Mouse (Mus musculus) intestine, embryonic 16.5 days (tissue): ENCODE results near the gene Rsbn1l. TPM values are rescaled to one million over a fixed set of nuclear protein-coding genes. Genes with fewer than 3 reads are reported as not detected.

ENCODE experiments used
- ATAC-seq: fragments of 200-750 bp; cut with Nextera tagmentation; 2 replicates; pipeline ENCODE4 v1.8.0; 2017; ENCODE audit warnings: moderate TSS enrichment, moderate library complexity
- H3K27ac ChIP-seq: fragments of 300-500 bp; sonication (generic); 2 replicates; pipeline ENCODE4 v1.5.1; 2014; ENCODE audit warnings: mild to moderate bottlenecking, low read length
- H3K27me3 ChIP-seq: fragments of 300-500 bp; sonication (generic); replicated peaks from 2 replicates; pipeline ENCODE4 v1.6.1; 2014; ENCODE audit warnings: low read length, control low read depth, mixed read lengths; ENCODE audit not compliant: control insufficient read depth, insufficient read depth
- H3K36me3 ChIP-seq: fragments of 300-500 bp; sonication (generic); 2 replicates; pipeline ENCODE4 v1.6.1; 2014; ENCODE audit warnings: low read length, control low read depth; ENCODE audit not compliant: control insufficient read depth, insufficient read depth
- H3K4me1 ChIP-seq: fragments of 300-500 bp; sonication (generic); 2 replicates; pipeline ENCODE4 v1.6.1; 2014; ENCODE audit warnings: low read length, control low read depth, mixed read lengths; ENCODE audit not compliant: control insufficient read depth, insufficient read depth
- H3K4me2 ChIP-seq: fragments of 300-500 bp; sonication (generic); 2 replicates; pipeline ENCODE4 v1.6.1; 2014; ENCODE audit warnings: low read depth, low read length, control low read depth
- H3K4me3 ChIP-seq: fragments of 300-500 bp; sonication (generic); 2 replicates; pipeline ENCODE4 v1.5.1; 2014; ENCODE audit warnings: mild to moderate bottlenecking, low read length
- H3K9ac ChIP-seq: fragments of 300-500 bp; sonication (generic); 2 replicates; pipeline ENCODE4 v1.6.1; 2014; ENCODE audit warnings: low read depth, low read length
- H3K9me3 ChIP-seq: fragments of 300-500 bp; sonication (generic); 2 replicates; pipeline ENCODE4 v1.6.1; 2016; ENCODE audit warnings: low read length, control low read depth; ENCODE audit not compliant: control insufficient read depth
- WGBS: fragments of 180-500 bp; shearing (Covaris S2); extraction: QIAGEN DNeasy Blood & Tissue Kit; methylation state at CpG from one replicate; pipeline ENCODE4 v1.1.7; 2014; 5-methylcytosine and 5-hydroxymethylcytosine counted together
- polyA plus RNA-seq: library from polyadenylated mRNA; unstranded; fragments of >200 nt; fragmentation: Nextera tagmentation; extraction: Ambion mirVana; gene quantifications from 2 replicates; pipeline ENCODE4 v1.2.1, GENCODE M21; 2015

Rsbn1l gene
- polyA plus RNA-seq, 1 experiment from 2014 or later, result 3.0 TPM

- Histone ChIP-seq H3K4me2 (no peak overlapping the region), H3K9me3 (no peaks in the 10 kb centered on the region), H3K27me3 (no peaks in the 10 kb centered on the region), H3K4me1 (no peaks in the 10 kb centered on the region), H3K4me3 (no peak overlapping the region), H3K9ac (no peak overlapping the region), H3K27ac (no peak overlapping the region), H3K36me3 (no peaks in the 10 kb centered on the region)
- no peak for ATAC-seq
- 31% methylated on average over 6 of the region's 7 CpGs for WGBS
Observed at GRCm38 (mm10) chr5:20973999-20974398, 17.8 kb upstream of the Rsbn1l start.

DNA sequence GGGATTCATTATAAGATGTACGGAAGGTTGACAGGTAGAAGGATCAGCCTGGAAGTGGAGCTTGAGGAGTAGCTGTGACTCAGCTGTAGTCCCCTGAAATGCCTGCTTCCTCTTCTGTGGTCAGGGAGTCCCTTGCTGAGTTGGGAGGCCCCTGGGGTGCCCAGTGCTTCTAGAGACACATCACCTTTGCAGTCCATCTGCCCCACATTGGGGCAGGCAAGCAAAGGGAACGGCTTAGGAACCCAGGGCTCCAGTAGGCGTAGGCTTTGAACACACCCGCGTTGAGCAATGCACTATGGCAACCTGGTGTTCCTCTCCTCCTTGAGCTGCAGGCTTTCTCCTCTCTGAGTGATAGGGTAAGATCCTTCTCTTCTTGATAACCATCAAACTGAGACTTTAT is 16.9 kb upstream of the Rsbn1l start:
- no peaks in the 10 kb centered on the region for H3K4me1 ChIP-seq
- H3K27me3 ChIP-seq, result no peaks in the 10 kb centered on the region
- H3K36me3 ChIP-seq, result no peaks in the 10 kb centered on the region
- no peak overlapping the region for H3K4me3 ChIP-seq
- WGBS, result 69% methylated on average over 5 of the region's 5 CpGs
- H3K4me2 ChIP-seq, result no peak overlapping the region
- ATAC-seq, result no peak
- no peak overlapping the region for H3K9ac ChIP-seq
- no peaks in the 10 kb centered on the region for H3K9me3 ChIP-seq
- no peak overlapping the region for H3K27ac ChIP-seq

- no peak overlapping the region for H3K4me3 ChIP-seq
- no peak for ATAC-seq
- H3K9ac ChIP-seq, result no peak overlapping the region
- no peaks in the 10 kb centered on the region for H3K4me1 ChIP-seq
- H3K9me3 ChIP-seq, result no peaks in the 10 kb centered on the region
- no peaks in the 10 kb centered on the region for H3K36me3 ChIP-seq
- no peaks in the 10 kb centered on the region for H3K27me3 ChIP-seq
- no peak overlapping the region for H3K27ac ChIP-seq
- WGBS, result 60% methylated on average over 9 of the region's 9 CpGs
- H3K4me2 ChIP-seq, result no peak overlapping the region
Observed at GRCm38 (mm10) chr5:20968963-20969362, 12.8 kb upstream of the Rsbn1l start.

- no peaks in the 10 kb centered on the region for H3K36me3 ChIP-seq
- no peak for ATAC-seq
- H3K4me3 ChIP-seq, result no peak overlapping the region
- H3K9ac ChIP-seq, result no peak overlapping the region
- H3K9me3 ChIP-seq, result no peaks in the 10 kb centered on the region
- no peak overlapping the region for H3K4me2 ChIP-seq
- H3K27me3 ChIP-seq, result no peaks in the 10 kb centered on the region
- no peak overlapping the region for H3K27ac ChIP-seq
- no peaks in the 10 kb centered on the region for H3K4me1 ChIP-seq
- 68% methylated on average over 9 of the region's 9 CpGs for whole genome bisulfite sequencing
Observed at GRCm38 (mm10) chr5:20968493-20968892, 12.3 kb upstream of the Rsbn1l start.

GRCm38 (mm10) chr5:20967942-20968341 is 11.7 kb upstream of the Rsbn1l start:
- ATAC-seq, result no peak
- H3K9me3 ChIP-seq, result no peaks in the 10 kb centered on the region
- no peaks in the 10 kb centered on the region for H3K4me1 ChIP-seq
- H3K9ac ChIP-seq, result no peak overlapping the region
- H3K27ac ChIP-seq, result no peak overlapping the region
- no peaks in the 10 kb centered on the region for H3K27me3 ChIP-seq
- H3K4me3 ChIP-seq, result no peak overlapping the region
- WGBS, result 31% methylated on average over 4 of the region's 4 CpGs
- no peaks in the 10 kb centered on the region for H3K36me3 ChIP-seq
- H3K4me2 ChIP-seq, result no peak overlapping the region

GRCm38 (mm10) chr5:20964446-20964845 is 8.2 kb upstream of the Rsbn1l start:
- Histone ChIP-seq H3K27ac (no peak overlapping the region), H3K4me2 (no peak overlapping the region), H3K9ac (no peak overlapping the region), H3K27me3 (no peaks in the 10 kb centered on the region), H3K4me1 (no peaks in the 10 kb centered on the region), H3K9me3 (0 out of 2 replicates have a peak, but pooled peaks cover 3% of the 10 kb centered on the region), H3K4me3 (no peak overlapping the region), H3K36me3 (no peaks in the 10 kb centered on the region)
- 81% methylated on average over 6 of the region's 6 CpGs for WGBS
- ATAC-seq, result no peak

DNA sequence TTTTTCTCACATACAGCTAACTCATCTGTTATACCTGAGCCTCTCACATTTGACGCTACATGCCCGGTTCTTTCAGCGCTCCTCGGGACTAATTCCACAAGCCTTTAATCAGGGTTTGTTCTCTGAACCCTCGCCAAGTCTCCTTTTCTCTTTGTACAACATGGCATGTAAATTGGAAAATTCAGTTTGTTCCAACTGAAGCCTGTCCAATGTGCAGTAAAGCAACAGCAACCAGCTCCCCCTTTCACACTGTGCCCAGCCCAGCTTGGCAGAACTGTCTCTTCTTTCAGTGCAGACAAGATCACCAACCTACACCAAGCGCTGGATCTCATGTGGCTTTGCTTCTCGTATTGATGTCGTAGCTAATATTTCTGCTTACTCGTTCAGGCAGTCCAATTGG is 7.1 kb upstream of the Rsbn1l start:
- Histone ChIP-seq H3K9ac (no peak overlapping the region), H3K4me2 (no peak overlapping the region), H3K9me3 (0 out of 2 replicates have a peak, but pooled peaks cover 3% of the 10 kb centered on the region), H3K4me1 (no peaks in the 10 kb centered on the region), H3K36me3 (no peaks in the 10 kb centered on the region), H3K4me3 (no peak overlapping the region), H3K27ac (no peak overlapping the region), H3K27me3 (no peaks in the 10 kb centered on the region)
- WGBS, result 87% methylated on average over 9 of the region's 9 CpGs
- no peak for ATAC-seq

DNA sequence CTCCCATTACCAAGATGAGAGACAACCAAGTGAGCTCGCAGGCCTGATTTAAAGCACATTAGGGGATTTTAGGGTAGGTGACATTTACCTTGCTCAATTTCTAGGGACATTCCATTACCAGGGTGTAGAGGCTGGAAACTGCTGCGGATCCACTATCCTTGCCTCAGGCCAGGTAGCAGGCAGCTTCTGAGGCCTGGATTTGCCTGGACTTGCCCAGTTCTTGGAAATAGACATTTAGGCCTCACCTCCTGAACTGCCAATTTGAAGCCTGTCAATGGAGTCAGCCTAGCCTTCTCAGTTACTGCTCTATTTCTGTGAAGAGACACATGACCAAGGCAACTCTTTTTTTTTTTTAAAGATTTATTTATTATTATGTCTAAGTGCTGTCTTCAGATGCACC is 4.7 kb upstream of the Rsbn1l start:
- Histone ChIP-seq H3K27me3 (no peaks in the 10 kb centered on the region), H3K4me1 (no peaks in the 10 kb centered on the region), H3K4me2 (no peak overlapping the region), H3K36me3 (0 out of 2 replicates have a peak, but pooled peaks cover 4% of the 10 kb centered on the region), H3K27ac (no peak overlapping the region), H3K9me3 (0 out of 2 replicates have a peak, but pooled peaks cover 3% of the 10 kb centered on the region), H3K9ac (no peak overlapping the region), H3K4me3 (no peak overlapping the region)
- WGBS, result 93% methylated on average over 2 of the region's 2 CpGs
- no peak for ATAC-seq

- Histone ChIP-seq H3K4me2 (no peak overlapping the region), H3K4me3 (0 out of 2 replicates have a peak overlapping the region, but pooled peaks have one; percentile 8), H3K9me3 (no peaks in the 10 kb centered on the region), H3K27me3 (no peaks in the 10 kb centered on the region), H3K4me1 (peaks cover 6% of the 10 kb centered on the region; the same call in 1 of the 2 replicates), H3K9ac (no peak overlapping the region), H3K27ac (peak overlapping the region; percentile 47; the same call in 1 of the 2 replicates), H3K36me3 (0 out of 2 replicates have a peak, but pooled peaks cover 4% of the 10 kb centered on the region)
- WGBS, result 61% methylated on average over 13 of the region's 13 CpGs
- no peak for ATAC-seq
Observed at GRCm38 (mm10) chr5:20955114-20955835, 923 bp downstream of the Rsbn1l start.
